In genomic region chr6:115700778-115701177, GRCm38 (mm10) we compare ENCODE assay signal across 13 mouse cellular contexts.
"Had no signal": no experiment of that assay in that cellular context is flagged by ENCODE, and none has a peak within 500 bp of the region (broad histone marks: within the 10 kb centered on the region; RNA-seq: fewer than 3 reads in every experiment).

No protein-coding gene starts in this region.

- H3K36me3 ChIP-seq: limb, embryonic 12.5 days; neural tube, embryonic 15.5 days had no signal

- H3K9me3 ChIP-seq: limb, embryonic 12.5 days; neural tube, embryonic 15.5 days had no signal

- H3K27ac ChIP-seq: limb, embryonic 12.5 days; neural tube, embryonic 15.5 days had no signal

- H3K9ac ChIP-seq: limb, embryonic 12.5 days; lung, embryonic 14.5 days; neural tube, embryonic 15.5 days had no signal

- H3K27me3 ChIP-seq: limb, embryonic 12.5 days; neural tube, embryonic 15.5 days had no signal

- H3K4me3 ChIP-seq: limb, embryonic 12.5 days; myocyte; neural tube, embryonic 15.5 days had no signal

- H3K4me2 ChIP-seq: limb, embryonic 12.5 days; lung, embryonic 14.5 days; neural tube, embryonic 15.5 days had no signal

- DNase-seq: kidney, adult 2 months; kidney, postnatal 25 days; lung, postnatal 14 days; midbrain, embryonic 14.5 days; right cerebral cortex, adult 18-20 months; right cerebral cortex, postnatal 25 days; thymus, postnatal 36 days had no signal

- ATAC-seq: hindbrain, embryonic 16.5 days; inflammation-experienced regulatory T-cells, adult 6 months had no signal

- H3K4me1 ChIP-seq: limb, embryonic 12.5 days; neural tube, embryonic 15.5 days had no signal
